Mouse (Mus musculus) liver, embryonic 11.5 days (tissue): ENCODE measurements at regions not wholly inside any gene's neighbourhood (a gene's known extent, or its start where the extent isn't known, plus 50 kb on each side); places are given as distances from the start of the nearest gene placed in this dataset.

ENCODE experiments used
- ATAC-seq: fragments of 200-750 bp; cut with Nextera tagmentation; replicated peaks from 2 replicates; pipeline ENCODE4 v1.8.0; 2017; ENCODE audit warnings: moderate number of reproducible peaks, mild to moderate bottlenecking, moderate TSS enrichment, moderate library complexity; ENCODE audit not compliant: low FRiP score
- DNase-seq: peaks from one replicate; pipeline ENCODE4 v3.0.0-alpha.2; 2017; ENCODE audit warnings: low spot score
- H3K27ac ChIP-seq: fragments of 300-500 bp; sonication (generic); 2 replicates; pipeline ENCODE4 v1.5.1; 2014; ENCODE audit warnings: mild to moderate bottlenecking, low read depth, low read length, control low read depth
- H3K27me3 ChIP-seq: fragments of 300-500 bp; sonication (generic); replicated peaks from 2 replicates; pipeline ENCODE4 v1.6.1; 2014; ENCODE audit warnings: low read length, mixed read lengths; ENCODE audit not compliant: control insufficient read depth, insufficient read depth
- H3K36me3 ChIP-seq: fragments of 300-500 bp; sonication (generic); 2 replicates; pipeline ENCODE4 v1.6.1; 2014; ENCODE audit warnings: mild to moderate bottlenecking, low read length, moderate library complexity, mixed read lengths; ENCODE audit not compliant: control insufficient read depth, insufficient read depth
- H3K4me1 ChIP-seq: fragments of 300-500 bp; sonication (generic); replicated peaks from 2 replicates; pipeline ENCODE4 v1.6.1; 2014; ENCODE audit warnings: low read length, mixed read lengths; ENCODE audit not compliant: control insufficient read depth, insufficient read depth
- H3K4me2 ChIP-seq: fragments of 300-500 bp; sonication (generic); 2 replicates; pipeline ENCODE4 v1.6.1; 2014; ENCODE audit warnings: mild to moderate bottlenecking, control low read depth, moderate library complexity
- H3K4me3 ChIP-seq: fragments of 300-500 bp; sonication (generic); 2 replicates; pipeline ENCODE4 v1.5.1; 2014; ENCODE audit warnings: low read depth, low read length, control low read depth
- H3K9ac ChIP-seq: fragments of 300-500 bp; sonication (generic); 2 replicates; pipeline ENCODE4 v1.6.1; 2014; ENCODE audit warnings: low read depth, low read length, control low read depth
- H3K9me3 ChIP-seq: fragments of 300-500 bp; sonication (generic); 2 replicates; pipeline ENCODE4 v1.6.1; 2016; ENCODE audit warnings: low read length, inconsistent platforms, mixed read lengths; ENCODE audit not compliant: control insufficient read depth
- WGBS: fragments of 180-500 bp; shearing (Covaris S2); extraction: QIAGEN DNeasy Blood & Tissue Kit; methylation state at CpG from one replicate; pipeline ENCODE4 v1.1.7; 2014; 5-methylcytosine and 5-hydroxymethylcytosine counted together

DNA sequence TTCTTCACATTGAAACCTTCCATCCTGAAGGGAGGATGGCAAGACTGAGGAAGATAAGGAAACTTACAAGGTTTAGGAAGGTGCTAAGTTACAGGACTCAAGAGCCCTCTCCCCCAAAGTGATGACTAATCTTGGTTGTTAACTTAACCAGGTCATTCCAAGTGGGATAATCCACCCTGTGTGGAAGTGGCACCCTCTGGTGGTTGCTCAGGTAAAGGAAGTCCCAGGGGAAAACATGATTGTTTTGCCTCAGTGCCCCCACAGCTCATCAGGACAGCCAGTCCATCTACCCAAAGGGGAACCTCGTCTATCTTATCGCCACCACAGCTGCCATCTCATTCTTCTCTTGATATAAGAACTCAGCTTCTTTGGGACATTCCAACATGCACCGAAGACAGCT is 244.6 kb upstream of the Npvf start:
- no peak overlapping the region for H3K9ac ChIP-seq
- no peaks in the 10 kb centered on the region for H3K9me3 ChIP-seq
- H3K27me3 ChIP-seq: no peaks in the 10 kb centered on the region
- no peak overlapping the region for H3K4me2 ChIP-seq
- no peaks in the 10 kb centered on the region for H3K4me1 ChIP-seq
- DNase-seq: no peak
- 80% methylated on average over 3 of the region's 3 CpGs for WGBS
- no peak for ATAC-seq
- H3K27ac ChIP-seq: no peak overlapping the region
- H3K36me3 ChIP-seq: no peaks in the 10 kb centered on the region
- no peak overlapping the region for H3K4me3 ChIP-seq

DNA sequence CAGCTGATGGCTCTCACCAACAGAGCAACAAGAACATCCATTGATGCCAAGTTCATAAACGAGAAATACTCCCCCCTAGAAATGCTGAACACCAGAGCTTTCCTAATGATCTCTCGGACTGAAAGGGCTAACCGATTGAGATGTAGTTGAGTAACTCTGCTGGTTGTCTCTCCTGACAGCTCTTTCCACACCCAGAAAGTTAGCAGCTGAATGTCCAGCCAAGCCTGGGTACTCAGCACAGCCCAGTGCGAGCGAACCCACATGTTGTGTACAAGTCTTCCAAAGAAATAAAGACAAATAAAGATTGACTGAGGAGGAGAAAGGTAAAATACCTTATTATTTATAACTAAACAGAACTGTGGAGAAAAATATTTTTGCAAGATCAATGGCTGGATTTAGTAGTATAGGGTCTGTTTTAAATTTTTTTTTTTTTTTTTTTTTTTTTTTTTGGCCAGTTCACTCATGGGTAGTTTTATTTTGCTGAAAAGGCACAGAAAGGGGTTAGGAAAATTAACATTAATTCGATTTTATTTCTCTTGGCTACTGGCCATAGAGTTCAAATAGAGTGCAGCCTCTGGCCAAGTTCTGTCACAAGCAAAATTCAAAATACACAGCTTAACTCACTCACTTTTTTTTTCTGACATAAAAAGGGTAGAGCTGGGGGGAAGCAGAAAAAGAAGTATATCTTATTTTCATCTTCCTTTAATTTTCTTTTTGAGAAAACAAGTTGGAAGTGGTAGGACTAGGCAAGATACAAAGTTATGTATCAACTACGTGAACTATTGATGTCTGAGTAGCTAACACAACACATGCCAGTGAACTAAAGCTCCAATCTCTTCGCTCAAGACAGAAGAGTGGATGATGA is 261.2 kb upstream of the Npvf start:
- 78% methylated on average over 8 of the region's 8 CpGs for WGBS
- H3K4me2 ChIP-seq: no peak overlapping the region
- H3K9ac ChIP-seq: no peak overlapping the region
- ATAC-seq: no peak
- no peaks in the 10 kb centered on the region for H3K9me3 ChIP-seq
- no peaks in the 10 kb centered on the region for H3K27me3 ChIP-seq
- DNase-seq: no peak
- no peak overlapping the region for H3K27ac ChIP-seq
- no peak overlapping the region for H3K4me3 ChIP-seq
- H3K36me3 ChIP-seq: no peaks in the 10 kb centered on the region
- no peaks in the 10 kb centered on the region for H3K4me1 ChIP-seq

DNA sequence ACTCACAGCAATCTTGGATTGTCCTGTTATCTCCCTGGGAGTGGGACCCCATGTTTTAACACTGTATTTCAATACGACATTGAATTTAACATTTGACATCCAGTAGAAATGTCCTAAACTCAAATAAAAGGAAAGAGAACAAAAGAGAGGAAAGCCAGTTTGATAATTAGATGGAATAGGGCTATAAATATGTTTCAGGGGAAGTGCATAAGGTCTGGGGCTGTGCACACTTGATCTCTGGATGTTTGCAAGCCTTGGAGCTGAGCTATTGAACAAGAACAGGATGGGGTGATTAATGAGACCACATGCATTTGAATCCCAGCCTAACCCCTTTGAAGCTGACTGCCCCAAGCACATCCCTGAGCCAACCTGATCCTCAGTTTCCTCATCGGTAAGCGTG is 264.0 kb upstream of the Npvf start:
- H3K36me3 ChIP-seq: no peaks in the 10 kb centered on the region
- H3K9me3 ChIP-seq: no peaks in the 10 kb centered on the region
- no peaks in the 10 kb centered on the region for H3K27me3 ChIP-seq
- H3K4me3 ChIP-seq: no peak overlapping the region
- H3K9ac ChIP-seq: no peak overlapping the region
- no peak for DNase-seq
- H3K4me1 ChIP-seq: no peaks in the 10 kb centered on the region
- no peak for ATAC-seq
- H3K27ac ChIP-seq: no peak overlapping the region
- WGBS: 69% methylated on average over 3 of the region's 3 CpGs
- H3K4me2 ChIP-seq: no peak overlapping the region

DNA sequence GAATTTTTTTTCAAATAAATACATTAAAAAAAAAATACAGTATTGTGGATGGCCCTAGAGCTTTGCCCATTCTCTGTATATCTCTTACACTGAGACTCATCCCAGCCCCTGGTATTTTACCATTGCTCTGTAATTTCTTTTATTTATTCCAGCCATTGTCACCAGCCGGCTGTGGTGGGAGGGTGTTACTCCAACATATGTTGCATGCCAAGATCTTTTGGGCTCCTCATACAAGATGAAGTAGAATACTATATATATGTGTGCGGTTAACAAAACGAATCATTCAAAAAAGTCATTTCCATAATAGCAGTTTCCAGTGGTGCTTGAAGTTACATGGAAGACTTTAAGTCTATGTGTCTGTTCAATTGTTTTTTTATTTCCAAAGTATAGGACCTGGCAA is 268.0 kb upstream of the Npvf start:
- no peaks in the 10 kb centered on the region for H3K4me1 ChIP-seq
- no peak overlapping the region for H3K27ac ChIP-seq
- peaks cover 3% of the 10 kb centered on the region; the same call in 1 of the 2 replicates for H3K9me3 ChIP-seq
- ATAC-seq: no peak
- no peaks in the 10 kb centered on the region for H3K36me3 ChIP-seq
- no peak overlapping the region for H3K4me3 ChIP-seq
- H3K9ac ChIP-seq: no peak overlapping the region
- H3K4me2 ChIP-seq: no peak overlapping the region
- no peak for DNase-seq
- no peaks in the 10 kb centered on the region for H3K27me3 ChIP-seq
- 86% methylated on average over 3 of the region's 3 CpGs for WGBS

DNA sequence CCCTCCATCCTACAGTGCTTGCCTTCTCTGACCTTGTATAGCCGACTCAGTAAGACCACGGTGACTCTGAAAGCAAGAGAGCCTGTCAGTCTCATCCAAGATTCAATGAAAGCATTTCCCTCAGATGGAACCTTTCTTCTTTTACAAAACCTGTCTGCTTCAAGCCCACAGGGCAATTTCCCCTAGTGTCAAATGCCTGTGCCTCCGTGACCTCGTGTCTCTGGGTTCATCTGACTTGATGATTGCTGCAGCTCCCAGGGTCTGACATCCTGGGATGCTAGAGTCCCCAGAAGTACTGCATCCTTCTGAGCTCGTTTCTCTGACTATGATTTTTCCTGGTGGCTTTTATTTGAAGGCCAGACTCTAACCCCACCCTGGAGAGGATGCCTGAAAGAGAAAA is 270.3 kb upstream of the Npvf start:
- Histone ChIP-seq H3K4me3 (no peak overlapping the region), H3K36me3 (no peaks in the 10 kb centered on the region), H3K27ac (no peak overlapping the region), H3K4me2 (no peak overlapping the region), H3K4me1 (no peaks in the 10 kb centered on the region), H3K9me3 (peaks cover 3% of the 10 kb centered on the region; the same call in 1 of the 2 replicates), H3K27me3 (no peaks in the 10 kb centered on the region), H3K9ac (no peak overlapping the region)
- 43% methylated on average over 5 of the region's 5 CpGs for WGBS
- DNase-seq (no peak), ATAC-seq (no peak)

DNA sequence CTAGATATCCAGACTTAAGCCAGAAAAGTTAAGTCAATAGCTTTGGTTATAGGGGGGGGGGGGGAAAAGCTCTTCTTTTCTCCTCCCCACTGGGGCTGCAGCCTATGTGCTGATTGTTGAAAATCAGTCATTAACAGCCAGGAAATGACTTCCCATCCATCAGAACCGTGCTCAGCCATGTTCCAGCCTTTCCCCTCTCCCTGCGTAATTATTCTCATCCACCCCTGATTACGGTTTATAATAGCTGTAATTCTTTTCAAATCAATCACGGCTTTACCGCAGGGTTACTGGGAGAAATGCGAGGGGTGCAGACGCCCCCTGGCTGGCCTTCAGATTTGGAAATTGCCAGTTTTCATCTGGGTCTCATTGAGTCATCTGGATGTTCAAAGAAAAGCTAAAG is 270.8 kb upstream of the Npvf start:
- no peaks in the 10 kb centered on the region for H3K36me3 ChIP-seq
- no peak overlapping the region for H3K27ac ChIP-seq
- no peak overlapping the region for H3K4me3 ChIP-seq
- peaks cover 3% of the 10 kb centered on the region; the same call in 1 of the 2 replicates for H3K9me3 ChIP-seq
- WGBS: 63% methylated on average over 7 of the region's 7 CpGs
- H3K27me3 ChIP-seq: no peaks in the 10 kb centered on the region
- DNase-seq (no peak), ATAC-seq (no peak)
- H3K9ac ChIP-seq: no peak overlapping the region
- no peak overlapping the region for H3K4me2 ChIP-seq
- H3K4me1 ChIP-seq: no peaks in the 10 kb centered on the region

DNA sequence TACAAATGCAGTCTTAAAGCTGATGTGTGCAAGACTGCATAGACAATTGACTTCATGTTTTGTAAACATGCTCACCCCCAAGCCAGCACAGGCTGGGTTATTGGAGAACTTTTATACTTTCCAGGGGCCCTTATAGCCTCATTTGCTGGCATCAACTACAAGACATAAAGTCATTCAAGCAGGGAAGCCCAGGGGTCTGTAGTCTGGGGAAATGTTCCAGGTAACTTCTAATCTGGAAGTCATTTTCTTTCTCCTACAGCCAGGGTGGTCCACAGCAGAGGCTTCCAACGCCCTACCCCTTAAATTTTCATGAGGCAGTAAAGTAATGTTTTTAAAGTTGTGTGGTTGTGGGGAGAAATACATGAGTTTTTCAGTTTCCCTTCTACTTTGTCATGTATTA is 272.1 kb upstream of the Npvf start:
- Histone ChIP-seq H3K9me3 (peaks cover 3% of the 10 kb centered on the region; the same call in 1 of the 2 replicates), H3K4me3 (no peak overlapping the region), H3K36me3 (no peaks in the 10 kb centered on the region), H3K4me2 (no peak overlapping the region), H3K4me1 (no peaks in the 10 kb centered on the region), H3K27me3 (no peaks in the 10 kb centered on the region), H3K9ac (no peak overlapping the region), H3K27ac (no peak overlapping the region)
- WGBS: 65% methylated on average over 1 of the region's 1 CpGs
- no peak for DNase-seq
- ATAC-seq: no peak

DNA sequence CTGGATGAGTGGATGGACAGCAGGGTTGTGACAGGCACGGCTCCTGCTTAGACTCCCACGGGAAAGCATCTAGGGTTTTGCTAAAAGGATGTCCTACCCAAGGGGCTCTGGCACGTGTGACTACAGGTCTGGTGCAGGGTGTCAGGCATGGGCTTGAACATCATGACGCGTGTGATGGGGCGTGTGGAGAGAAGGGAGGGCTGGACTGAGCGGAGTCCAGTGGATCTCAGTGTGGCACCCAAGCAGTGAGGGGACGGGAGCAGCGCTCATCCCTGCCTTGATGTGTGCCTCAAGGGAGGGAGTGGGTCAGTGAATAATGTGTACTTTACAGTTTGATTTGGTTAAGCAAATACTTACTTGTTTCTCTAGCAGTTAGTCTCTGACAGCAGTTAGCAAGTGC is 275.3 kb upstream of the Npvf start:
- 72% methylated on average over 9 of the region's 9 CpGs for WGBS
- ATAC-seq: no peak
- Histone ChIP-seq H3K9ac (no peak overlapping the region), H3K4me1 (no peaks in the 10 kb centered on the region), H3K36me3 (no peaks in the 10 kb centered on the region), H3K27me3 (no peaks in the 10 kb centered on the region), H3K4me2 (no peak overlapping the region), H3K27ac (no peak overlapping the region), H3K9me3 (peaks cover 3% of the 10 kb centered on the region; the same call in 1 of the 2 replicates), H3K4me3 (no peak overlapping the region)
- DNase-seq: no peak

DNA sequence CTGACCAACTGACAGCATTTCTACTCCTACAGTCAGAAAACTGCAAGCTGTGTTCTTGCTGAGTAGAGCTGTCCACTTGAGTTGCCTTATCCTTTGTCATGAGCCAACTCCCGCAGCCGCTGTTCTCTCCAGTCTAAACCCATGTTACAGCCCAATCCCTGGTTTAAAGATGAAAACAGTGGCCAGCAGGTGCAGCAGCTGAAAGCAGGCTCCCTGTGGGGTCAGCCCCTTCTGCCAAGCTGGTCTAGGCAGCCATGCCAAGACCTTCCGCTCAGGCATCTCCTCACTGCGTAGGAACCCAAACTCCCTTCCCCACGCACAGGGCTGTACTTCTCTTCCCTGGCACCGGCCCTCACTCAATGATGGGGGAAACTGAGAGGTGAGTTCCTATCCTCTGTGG is 279.3 kb upstream of the Npvf start:
- Histone ChIP-seq H3K4me3 (no peak overlapping the region), H3K27me3 (no peaks in the 10 kb centered on the region), H3K4me2 (no peak overlapping the region), H3K9me3 (no peaks in the 10 kb centered on the region), H3K27ac (no peak overlapping the region), H3K36me3 (no peaks in the 10 kb centered on the region), H3K9ac (no peak overlapping the region), H3K4me1 (no peaks in the 10 kb centered on the region)
- no peak for ATAC-seq
- 95% methylated on average over 6 of the region's 6 CpGs for WGBS
- DNase-seq: no peak
